Mouse (Mus musculus) central nervous system, embryonic 14 days (tissue): ENCODE data around the gene Klk1b26. TPM values are rescaled to one million over a fixed set of nuclear protein-coding genes. Genes with fewer than 3 reads are reported as not detected.

Experiments used
- polyA plus RNA-seq: library from polyadenylated mRNA; depleted of rRNA; stranded (reverse); fragments of >200 nt; gene quantifications from 2 replicates; pipeline ENCODE4 v1.2.3, GENCODE M21; 2012; rRNA removed

Klk1b26 gene
- polyA plus RNA-seq: 0.06 TPM in 1 of 2 replicates, not detected in the other

GRCm38 (mm10) chr7:44011868-44012267 is at the start of gene Klk1b26:
Gene Klk1b26, plus strand, starts transcription at chr7:44012168.

GRCm38 (mm10) chr7:43966451-43966850 is 45.5 kb upstream of the Klk1b26 start, which contains the start of gene Klk1b1:
Gene Klk1b1, plus strand, starts transcription at chr7:43966751.

GRCm38 (mm10) chr7:43975761-43976160 is 36.2 kb upstream of the Klk1b26 start, which contains the start of gene Klk1b9:
Gene Klk1b9, plus strand, starts transcription at chr7:43976061.

GRCm38 (mm10) chr7:43995577-43995976 is 16.4 kb upstream of the Klk1b26 start, which contains the start of gene Klk1b11:
Gene Klk1b11, plus strand, starts transcription at chr7:43995877.

GRCm38 (mm10) chr7:44051990-44052389 is 40.0 kb downstream of the Klk1b26 start, which contains the start of gene Klk1b27:
Gene Klk1b27, plus strand, starts transcription at chr7:44052290.

Other genes with a start within 250 kb of the Klk1b26 start
- gene Klk12, start 243.3 kb upstream of the Klk1b26 start, polyA plus RNA-seq: not detected in 2 replicates
- gene Klk11, start 237.6 kb upstream of the Klk1b26 start, polyA plus RNA-seq: 0.23 TPM in 1 of 2 replicates, not detected in the other
- 0.15 and 0.91 TPM in 2 replicates for gene Klk10, start 231.1 kb upstream of the Klk1b26 start, polyA plus RNA-seq
- 0.09 TPM in 1 of 2 replicates, not detected in the other for gene Klk9, start 220.3 kb upstream of the Klk1b26 start, polyA plus RNA-seq
- 5.6 and 7.1 TPM in 2 replicates for gene Klk8, start 214.6 kb upstream of the Klk1b26 start, polyA plus RNA-seq
- gene Klk7, start 200.9 kb upstream of the Klk1b26 start, polyA plus RNA-seq: 0.04 and 0.05 TPM in 2 replicates
- gene Klk6, start 187.7 kb upstream of the Klk1b26 start, polyA plus RNA-seq: not detected in 2 replicates
- not detected in 2 replicates for gene Klk5, start 170.2 kb upstream of the Klk1b26 start, polyA plus RNA-seq
- 0.33 and 0.58 TPM in 2 replicates for gene Klk4, start 131.0 kb upstream of the Klk1b26 start, polyA plus RNA-seq
- not detected in 2 replicates for gene Klk15, start 78.4 kb upstream of the Klk1b26 start, polyA plus RNA-seq
- gene Klk1b8, start 61.5 kb upstream of the Klk1b26 start, polyA plus RNA-seq: not detected in 2 replicates
- not detected in 2 replicates for gene Klk1b1, start 45.4 kb upstream of the Klk1b26 start, polyA plus RNA-seq
- gene Klk1b9, start 36.1 kb upstream of the Klk1b26 start, polyA plus RNA-seq: not detected in 2 replicates
- gene Klk1b11, start 16.3 kb upstream of the Klk1b26 start, polyA plus RNA-seq: not detected in 2 replicates
- gene Klk1b27, start 40.1 kb downstream of the Klk1b26 start, polyA plus RNA-seq: not detected in 2 replicates
- gene Klk1b21, start 90.2 kb downstream of the Klk1b26 start, polyA plus RNA-seq: not detected in 2 replicates
- gene Klk1b22, start 100.5 kb downstream of the Klk1b26 start, polyA plus RNA-seq: not detected in 2 replicates
- gene Klk1b16, start 124.6 kb downstream of the Klk1b26 start, polyA plus RNA-seq: not detected in 2 replicates
- gene Klk1b24, start 176.1 kb downstream of the Klk1b26 start, polyA plus RNA-seq: 0.09 TPM in 1 of 2 replicates, not detected in the other
- gene Klk1b3, start 186.0 kb downstream of the Klk1b26 start, polyA plus RNA-seq: not detected in 2 replicates
- not detected in 2 replicates for gene Klk1b4, start 195.3 kb downstream of the Klk1b26 start, polyA plus RNA-seq
- not detected in 2 replicates for gene Klk1b5, start 203.8 kb downstream of the Klk1b26 start, polyA plus RNA-seq
- not detected in 2 replicates for gene Klk1, start 213.2 kb downstream of the Klk1b26 start, polyA plus RNA-seq
- gene Gm36864, start 224.0 kb downstream of the Klk1b26 start, polyA plus RNA-seq: not detected in 2 replicates
- gene 1700028J19Rik, start 234.5 kb downstream of the Klk1b26 start, polyA plus RNA-seq: 1.4 and 1.6 TPM in 2 replicates
- 290 and 299 TPM in 2 replicates for gene 2410002F23Rik, start 234.6 kb downstream of the Klk1b26 start, polyA plus RNA-seq
- gene Acp4, start 245.2 kb downstream of the Klk1b26 start, polyA plus RNA-seq: 0.05 TPM in 1 of 2 replicates, not detected in the other
- gene Gm15517, start 249.3 kb downstream of the Klk1b26 start, polyA plus RNA-seq: 0.51 TPM in 1 of 2 replicates, not detected in the other